Mouse (Mus musculus) gastrocnemius, postnatal 36 days (tissue): ENCODE measurements at regions not wholly inside any gene's neighbourhood (a gene's known extent, or its start where the extent isn't known, plus 50 kb on each side); places are given as distances from the start of the nearest gene placed in this dataset.

Source experiments
- DNase-seq, 2 experiments: peaks; one replicate each; pipeline ENCODE4 v3.0.0; 2022
- intact Hi-C: fragments of 180-260 bp; cut with DNase I; formaldehyde crosslinking; loops from one replicate; pipeline ENCODE4 v1.15.1; 2025

- DNase-seq = peak in 1 of 2 experiments; percentile 25
- intact Hi-C loops = no loop called here
Observed at GRCm38 (mm10) chr4:34328151-34328785, 222.5 kb upstream of the Akirin2 start.

GRCm38 (mm10) chr4:34336971-34337797 is 213.6 kb upstream of the Akirin2 start:
- intact Hi-C loops = no loop called here
- DNase-seq = no peak

- intact Hi-C loops = no loop called here
- DNase-seq = no peak
Observed at GRCm38 (mm10) chr4:34337852-34338251, 212.9 kb upstream of the Akirin2 start.

- intact Hi-C loops = no loop called here
- no peak for DNase-seq
Observed at GRCm38 (mm10) chr4:34340057-34340456, 210.7 kb upstream of the Akirin2 start.

- no peak for DNase-seq
- intact Hi-C loops = no loop called here
Observed at GRCm38 (mm10) chr4:34371281-34372032, 179.3 kb upstream of the Akirin2 start.

GRCm38 (mm10) chr4:34386338-34386967 is 164.3 kb upstream of the Akirin2 start:
- intact Hi-C loops = no loop called here
- no peak for DNase-seq

- intact Hi-C loops = no loop called here
- DNase-seq = no peak
Observed at GRCm38 (mm10) chr4:34391499-34391898, 159.2 kb upstream of the Akirin2 start.

GRCm38 (mm10) chr4:34403061-34403460 is 147.7 kb upstream of the Akirin2 start:
- intact Hi-C loops = no loop called here
- DNase-seq = peak; percentile 61 to 72

- no peak for DNase-seq
- intact Hi-C loops = no loop called here
Observed at GRCm38 (mm10) chr4:34407181-34407580, 143.6 kb upstream of the Akirin2 start.

- DNase-seq = no peak
- intact Hi-C loops = no loop called here
Observed at GRCm38 (mm10) chr4:34420970-34421369, 129.8 kb upstream of the Akirin2 start.

- intact Hi-C loops = no loop called here
Observed at GRCm38 (mm10) chr4:34424131-34424646, 126.5 kb upstream of the Akirin2 start.

GRCm38 (mm10) chr4:34429003-34429402 is 121.7 kb upstream of the Akirin2 start:
- DNase-seq = no peak
- intact Hi-C loops = no loop called here

More at GRCm38 (mm10) chr4:34424131-34424646, 126.5 kb upstream of the Akirin2 start:
- DNase-seq = no peak

- no peak for DNase-seq
Observed at GRCm38 (mm10) chr4:34429456-34430235, 121.1 kb upstream of the Akirin2 start.

GRCm38 (mm10) chr4:34437316-34437715 is 113.4 kb upstream of the Akirin2 start:
- intact Hi-C loops = no loop called here
- no peak for DNase-seq

More at GRCm38 (mm10) chr4:34429456-34430235, 121.1 kb upstream of the Akirin2 start:
- intact Hi-C loops = no loop called here

GRCm38 (mm10) chr4:34449582-34449981 is 101.2 kb upstream of the Akirin2 start:
- intact Hi-C loops = no loop called here
- no peak for DNase-seq

GRCm38 (mm10) chr4:34462591-34462990 is 88.1 kb upstream of the Akirin2 start:
- DNase-seq = no peak
- intact Hi-C loops = no loop called here

- intact Hi-C loops = no loop called here
- DNase-seq = no peak
Observed at GRCm38 (mm10) chr4:34465845-34466244, 84.9 kb upstream of the Akirin2 start.

GRCm38 (mm10) chr4:34466309-34466708 is 84.4 kb upstream of the Akirin2 start:
- intact Hi-C loops = no loop called here
- DNase-seq = no peak

- intact Hi-C loops = no loop called here
- no peak for DNase-seq
Observed at GRCm38 (mm10) chr4:34468096-34468495, 82.6 kb upstream of the Akirin2 start.
